Mouse (Mus musculus): Measurements from ENCODE around the gene Palm3. TPM values are rescaled to one million over a fixed set of nuclear protein-coding genes. Genes with fewer than 3 reads are reported as not detected.

The Palm3 gene
- polyA plus RNA-seq, 1 experiment from 2014 or later, result 1.1 TPM

DNA sequence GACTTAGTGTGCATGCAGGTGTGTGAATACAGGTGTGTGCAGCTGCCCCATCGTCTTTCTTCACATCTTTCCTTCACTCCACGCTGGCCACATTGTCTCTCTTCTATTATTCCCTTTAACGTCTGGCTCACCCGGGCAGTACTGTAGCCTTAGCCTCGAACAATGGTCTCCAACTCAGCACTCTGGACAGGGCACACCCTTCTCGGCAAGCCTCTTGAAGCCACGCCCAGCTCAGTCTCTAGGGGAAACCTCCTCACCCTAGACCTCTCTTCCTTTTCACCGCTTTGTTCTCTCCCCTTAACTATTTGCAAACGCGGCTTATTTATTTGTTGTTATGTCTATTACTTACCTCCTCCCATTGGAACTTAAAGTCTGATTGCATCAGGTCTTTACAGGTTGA lies 6.2 kb downstream of the Palm3 start:
- Histone ChIP-seq H3K9me3 (ENCODE audit: low read length) (no peaks in the 10 kb centered on the region), H3K4me3 (ENCODE audit: low read depth, low read length) (no peak overlapping the region), H3K27ac (ENCODE audit: low read length) (no peak overlapping the region), H3K27me3 (replicated peaks; ENCODE audit: insufficient read depth, low read length) (no peaks in the 10 kb centered on the region), H3K36me3 (ENCODE audit: insufficient read depth, low read length) (no peaks in the 10 kb centered on the region), H3K4me2 (replicated peaks; ENCODE audit: low read depth, low read length) (no peak overlapping the region), H3K4me1 (ENCODE audit: insufficient read depth, low read depth, low read length) (peaks cover 20% of the 10 kb centered on the region), H3K9ac (replicated peaks; ENCODE audit: low read depth) (no peak overlapping the region)
- 13% methylated on average over 10 of the region's 10 CpGs for WGBS
- TF ChIP-seq EP300 (IDR thresholded peaks at IDR 0.05) (no peak), CTCF (IDR thresholded peaks at IDR 0.05) (no peak)
- ATAC-seq, result no peak
- DNase-seq (ENCODE audit: low spot score), result peak; percentile 40

DNA sequence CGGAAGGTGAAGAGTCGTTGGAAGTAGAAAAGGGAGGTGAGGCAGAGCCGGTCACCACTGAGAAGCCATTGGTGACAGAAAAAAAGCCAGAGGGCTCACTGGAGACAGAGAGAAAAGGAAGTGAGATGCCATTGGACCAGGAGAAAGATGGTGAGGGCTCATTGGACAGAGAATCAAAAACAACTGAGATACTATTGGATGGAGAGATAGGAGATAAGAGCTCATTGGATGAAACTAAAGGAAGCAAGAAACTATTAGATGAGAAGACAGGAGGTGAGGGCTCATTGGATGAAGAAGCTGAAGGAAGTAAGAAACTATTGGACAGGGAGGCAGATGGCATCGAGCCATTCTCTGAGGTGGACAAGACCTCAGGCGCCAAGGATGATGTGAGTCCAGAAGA lies 8.0 kb downstream of the Palm3 start:
- no peak overlapping the region for H3K4me3 ChIP-seq (ENCODE audit: low read depth, low read length)
- TF ChIP-seq CTCF (IDR thresholded peaks at IDR 0.05), result no peak
- no peak for TF ChIP-seq EP300 (IDR thresholded peaks at IDR 0.05)
- H3K4me1 ChIP-seq (ENCODE audit: insufficient read depth, low read depth, low read length), result peaks cover 7% of the 10 kb centered on the region; the same call in 1 of the 2 replicates
- no peak for ATAC-seq
- no peak for DNase-seq (ENCODE audit: low spot score)
- H3K27ac ChIP-seq (ENCODE audit: low read length), result no peak overlapping the region
- H3K9ac ChIP-seq (replicated peaks; ENCODE audit: low read depth), result no peak overlapping the region
- H3K27me3 ChIP-seq (replicated peaks; ENCODE audit: insufficient read depth, low read length), result no peaks in the 10 kb centered on the region
- H3K36me3 ChIP-seq (ENCODE audit: insufficient read depth, low read length), result no peaks in the 10 kb centered on the region
- WGBS, result 82% methylated on average over 5 of the region's 5 CpGs
- no peak overlapping the region for H3K4me2 ChIP-seq (replicated peaks; ENCODE audit: low read depth, low read length)
- H3K9me3 ChIP-seq (ENCODE audit: low read length), result no peaks in the 10 kb centered on the region

DNA sequence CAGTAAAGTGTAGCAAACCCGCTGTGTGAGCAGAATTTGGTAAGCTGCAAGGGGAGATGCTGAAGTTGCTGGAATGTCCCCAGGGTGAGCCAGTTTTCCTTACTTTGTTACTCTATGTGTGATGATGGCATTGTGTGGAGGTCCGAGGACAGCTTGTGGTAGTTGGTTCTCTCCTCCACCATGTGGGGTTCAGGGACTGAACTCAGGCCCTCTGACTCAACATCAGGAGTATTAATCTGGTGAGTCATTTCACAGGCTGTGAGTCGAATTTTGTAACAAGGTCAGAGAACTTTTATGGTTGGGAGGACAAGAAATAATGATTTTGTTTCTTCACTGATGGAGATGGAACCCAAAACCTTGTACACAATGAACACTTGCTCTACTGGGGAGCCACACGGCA lies 11.5 kb downstream of the Palm3 start:
- 71% methylated on average over 4 of the region's 4 CpGs for WGBS
- Histone ChIP-seq H3K4me1 (ENCODE audit: insufficient read depth, low read depth, low read length) (no peaks in the 10 kb centered on the region), H3K4me3 (ENCODE audit: low read depth, low read length) (no peak overlapping the region), H3K9me3 (ENCODE audit: low read length) (no peaks in the 10 kb centered on the region), H3K36me3 (ENCODE audit: insufficient read depth, low read length) (no peaks in the 10 kb centered on the region), H3K9ac (replicated peaks; ENCODE audit: low read depth) (no peak overlapping the region), H3K4me2 (replicated peaks; ENCODE audit: low read depth, low read length) (no peak overlapping the region), H3K27me3 (replicated peaks; ENCODE audit: insufficient read depth, low read length) (no peaks in the 10 kb centered on the region), H3K27ac (ENCODE audit: low read length) (no peak overlapping the region)
- no peak for ATAC-seq
- no peak for DNase-seq (ENCODE audit: low spot score)
- no peak for TF ChIP-seq EP300 (IDR thresholded peaks at IDR 0.05)

DNA sequence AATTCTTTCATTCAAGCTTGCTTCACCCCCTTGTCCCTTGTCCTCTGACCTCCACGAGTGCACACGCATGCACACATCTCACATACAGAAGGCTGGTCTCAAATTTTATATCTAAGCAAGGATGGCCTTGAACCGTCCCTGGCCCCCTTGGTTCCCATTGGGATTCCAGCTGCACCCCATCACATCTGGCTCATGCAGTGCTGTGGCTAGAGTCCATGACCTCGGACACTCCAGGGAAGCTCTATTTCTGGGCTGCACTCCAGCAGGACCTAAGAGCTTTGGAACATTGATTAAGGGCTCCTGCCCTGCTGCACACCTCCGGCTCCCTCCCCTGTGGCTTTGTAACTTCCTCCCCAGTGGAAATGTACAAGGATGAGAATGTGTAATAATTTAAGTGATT lies 16.7 kb downstream of the Palm3 start:
- no peak for ATAC-seq
- no peak for DNase-seq (ENCODE audit: low spot score)

DNA sequence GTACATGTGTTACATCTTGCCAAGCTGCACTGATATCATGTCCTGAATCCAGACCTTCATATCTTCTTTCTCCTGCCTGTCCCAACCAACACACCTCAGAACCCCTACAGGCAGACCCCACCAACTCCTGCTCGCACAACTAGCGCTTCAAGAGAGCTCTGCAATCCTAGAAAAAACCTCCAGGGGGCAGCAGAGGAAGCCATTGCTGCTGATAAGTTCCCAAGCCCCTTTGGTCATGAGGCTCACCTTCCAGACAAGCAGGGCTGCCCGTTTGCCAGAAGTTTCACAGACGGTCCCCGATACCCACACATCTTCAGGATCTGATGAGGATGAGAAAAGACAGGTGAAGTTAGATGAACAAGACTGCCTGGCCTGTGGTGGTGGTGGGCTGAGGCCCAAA lies 17.8 kb downstream of the Palm3 start:
- Histone ChIP-seq H3K4me3 (ENCODE audit: low read depth, low read length) (no peak overlapping the region), H3K36me3 (ENCODE audit: insufficient read depth, low read length) (no peaks in the 10 kb centered on the region), H3K9ac (replicated peaks; ENCODE audit: low read depth) (no peak overlapping the region), H3K4me1 (ENCODE audit: insufficient read depth, low read depth, low read length) (peaks cover 4% of the 10 kb centered on the region; the same call in 1 of the 2 replicates), H3K27ac (ENCODE audit: low read length) (no peak overlapping the region), H3K4me2 (replicated peaks; ENCODE audit: low read depth, low read length) (no peak overlapping the region), H3K9me3 (ENCODE audit: low read length) (no peaks in the 10 kb centered on the region), H3K27me3 (replicated peaks; ENCODE audit: insufficient read depth, low read length) (peaks cover 9% of the 10 kb centered on the region)
- TF ChIP-seq EP300 (IDR thresholded peaks at IDR 0.05) (no peak), CTCF (IDR thresholded peaks at IDR 0.05) (peak; percentile 92)
- 0 out of 2 replicates have a peak, but pooled peaks have one; percentile 6 for ATAC-seq
- peak; percentile 84 for DNase-seq (ENCODE audit: low spot score)
- whole genome bisulfite sequencing, result 7% methylated on average over 5 of the region's 5 CpGs

More for the DNA sequence above, 16.7 kb downstream of the Palm3 start:
- Histone ChIP-seq H3K4me3 (ENCODE audit: low read depth, low read length) (no peak overlapping the region), H3K9ac (replicated peaks; ENCODE audit: low read depth) (no peak overlapping the region), H3K4me1 (ENCODE audit: insufficient read depth, low read depth, low read length) (peaks cover 4% of the 10 kb centered on the region; the same call in 1 of the 2 replicates), H3K36me3 (ENCODE audit: insufficient read depth, low read length) (no peaks in the 10 kb centered on the region), H3K27me3 (replicated peaks; ENCODE audit: insufficient read depth, low read length) (no peaks in the 10 kb centered on the region), H3K4me2 (replicated peaks; ENCODE audit: low read depth, low read length) (no peak overlapping the region), H3K27ac (ENCODE audit: low read length) (no peak overlapping the region), H3K9me3 (ENCODE audit: low read length) (no peaks in the 10 kb centered on the region)
- WGBS, result 48% methylated on average over 5 of the region's 5 CpGs
- TF ChIP-seq CTCF (IDR thresholded peaks at IDR 0.05) (no peak), EP300 (IDR thresholded peaks at IDR 0.05) (no peak)

DNA sequence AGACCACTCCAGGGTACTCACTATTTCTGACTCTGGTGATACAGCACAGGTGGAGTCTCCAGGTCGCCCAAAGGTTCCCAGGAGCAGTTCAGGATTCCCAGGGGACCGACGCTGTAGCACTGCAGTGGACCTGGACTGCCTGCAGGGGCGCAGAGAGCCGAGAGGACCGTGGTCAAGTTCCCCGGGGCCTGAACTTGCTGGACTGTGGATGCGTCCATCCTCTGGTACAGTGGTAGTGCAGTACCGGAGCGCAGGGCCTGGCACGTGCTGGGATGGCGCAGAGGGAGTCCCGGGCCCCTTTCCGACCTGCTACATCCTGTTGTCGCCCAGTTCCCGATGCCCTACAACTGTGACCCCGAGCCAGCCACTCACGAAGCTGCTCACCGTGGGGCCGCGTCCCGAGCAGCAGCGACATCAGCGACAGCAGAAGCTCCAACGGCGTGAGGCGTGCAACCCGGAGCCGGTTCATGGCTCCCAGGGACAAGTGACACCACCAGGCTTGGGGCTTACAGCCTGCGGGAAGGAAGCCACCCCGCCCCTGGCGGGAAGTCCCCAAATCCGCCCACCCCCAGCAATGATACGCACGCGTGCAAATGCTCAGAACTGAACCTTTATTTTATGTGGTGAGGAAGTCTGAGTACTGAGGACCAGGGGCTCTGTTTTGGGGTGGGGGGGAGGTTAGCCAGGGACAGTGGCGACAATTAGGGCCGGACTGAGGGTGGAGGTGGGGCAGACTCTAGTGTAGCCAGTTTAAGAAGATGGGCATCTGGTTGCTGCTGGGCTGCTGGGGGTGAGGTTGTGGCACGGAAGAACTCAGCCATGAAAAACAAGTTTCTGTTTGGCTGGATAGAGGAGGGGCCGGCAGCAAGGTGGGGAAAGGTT lies 21.0 kb downstream of the Palm3 start, which contains the start of gene Il27ra:
Gene Il27ra (minus strand): TSS at position 524 of the 882 bp plus-strand sequence.
- DNase-seq (ENCODE audit: low spot score) (peak; percentile 82), ATAC-seq (peak; percentile 85)
- peak within 1 kb of the TSS; percentile 52 for H3K4me2 ChIP-seq (replicated peaks; ENCODE audit: low read depth, low read length)
- no peak within 1 kb of the TSS for H3K27ac ChIP-seq (ENCODE audit: low read length)
- H3K27me3 ChIP-seq (replicated peaks; ENCODE audit: insufficient read depth, low read length), result peaks cover 24% of the 10 kb centered on the region
- TF ChIP-seq CTCF (IDR thresholded peaks at IDR 0.05) (peak; percentile 89), EP300 (IDR thresholded peaks at IDR 0.05) (no peak)
- no peak within 1 kb of the TSS for H3K9ac ChIP-seq (replicated peaks; ENCODE audit: low read depth)
- WGBS, result 3% methylated on average over 39 of the region's 40 CpGs
- peak within 1 kb of the TSS; percentile 24 for H3K4me3 ChIP-seq (ENCODE audit: low read depth, low read length)
- no peaks in the 10 kb centered on the region for H3K36me3 ChIP-seq (ENCODE audit: insufficient read depth, low read length)
- H3K9me3 ChIP-seq (ENCODE audit: low read length), result no peaks in the 10 kb centered on the region
- peaks cover 4% of the 10 kb centered on the region; the same call in 1 of the 2 replicates for H3K4me1 ChIP-seq (ENCODE audit: insufficient read depth, low read depth, low read length)

Measured in lung, postnatal 0 days (tissue).